Mouse (Mus musculus) midbrain, embryonic 14.5 days (tissue): ENCODE results near the gene Safb2. TPM values are rescaled to one million over a fixed set of nuclear protein-coding genes. Genes with fewer than 3 reads are reported as not detected.

ENCODE experiments used
- ATAC-seq: fragments of 200-750 bp; cut with Nextera tagmentation; 2 replicates; pipeline ENCODE4 v1.8.0; 2017; ENCODE audit warnings: moderate number of reproducible peaks, moderate library complexity; ENCODE audit not compliant: low FRiP score, low TSS enrichment
- DNase-seq: peaks from one replicate; pipeline ENCODE4 v3.0.0-alpha.2; 2015
- H3K27ac ChIP-seq: fragments of 300-500 bp; sonication (generic); replicated peaks from 2 replicates; pipeline ENCODE4 v1.5.1; 2014; ENCODE audit warnings: mild to moderate bottlenecking, low read depth, low read length, moderate library complexity
- H3K27me3 ChIP-seq: fragments of 300-500 bp; sonication (generic); 2 replicates; pipeline ENCODE4 v1.6.1; 2014; ENCODE audit warnings: low read length, control low read depth, mixed read lengths; ENCODE audit not compliant: control insufficient read depth, insufficient read depth
- H3K36me3 ChIP-seq: fragments of 300-500 bp; sonication (generic); 2 replicates; pipeline ENCODE4 v1.6.1; 2014; ENCODE audit warnings: low read length, control low read depth; ENCODE audit not compliant: control insufficient read depth, insufficient read depth
- H3K4me1 ChIP-seq: fragments of 300-500 bp; sonication (generic); 2 replicates; pipeline ENCODE4 v1.6.1; 2014; ENCODE audit warnings: mild to moderate bottlenecking, antibody characterized with exemption, low read length, control low read depth; ENCODE audit not compliant: control insufficient read depth, insufficient read depth
- H3K4me2 ChIP-seq: fragments of 300-500 bp; sonication (generic); 2 replicates; pipeline ENCODE4 v1.6.1; 2014; ENCODE audit warnings: mild to moderate bottlenecking, low read length, moderate library complexity
- H3K4me3 ChIP-seq: fragments of 300-500 bp; sonication (generic); replicated peaks from 2 replicates; pipeline ENCODE4 v1.5.1; 2014; ENCODE audit warnings: low read depth, low read length
- H3K9ac ChIP-seq: fragments of 300-500 bp; sonication (generic); replicated peaks from 2 replicates; pipeline ENCODE4 v1.6.1; 2014; ENCODE audit warnings: mild to moderate bottlenecking, low read length, moderate library complexity
- H3K9me3 ChIP-seq: fragments of 300-500 bp; sonication (generic); 2 replicates; pipeline ENCODE4 v1.6.1; 2016; ENCODE audit warnings: low read length, control low read depth, mixed read lengths; ENCODE audit not compliant: control insufficient read depth
- WGBS: fragments of 180-500 bp; shearing (Covaris S2); extraction: QIAGEN DNeasy Blood & Tissue Kit; methylation state at CpG from one replicate; pipeline ENCODE4 v1.1.7; 2014; 5-methylcytosine and 5-hydroxymethylcytosine counted together
- polyA plus RNA-seq: library from polyadenylated mRNA; unstranded; fragments of >200 nt; fragmentation: Nextera tagmentation; extraction: Ambion mirVana; gene quantifications from 2 replicates; pipeline ENCODE4 v1.2.1, GENCODE M21; 2014

The Safb2 gene
- polyA plus RNA-seq, 1 experiment from 2014 or later, result 51.4 TPM

- WGBS, result 74% methylated on average over 1 of the region's 1 CpGs
- Histone ChIP-seq H3K36me3 (peaks cover 61% of the 10 kb centered on the region), H3K4me1 (peaks cover 37% of the 10 kb centered on the region), H3K27me3 (no peaks in the 10 kb centered on the region), H3K27ac (no peak overlapping the region), H3K4me3 (peak overlapping the region; percentile 93), H3K4me2 (peak overlapping the region; percentile 94), H3K9me3 (no peaks in the 10 kb centered on the region), H3K9ac (peak overlapping the region; percentile 72)
- DNase-seq (no peak), ATAC-seq (no peak)
Measured at GRCm38 (mm10) chr17:56583071-56583470, 1.3 kb downstream of the Safb2 start.

- 94% methylated on average over 3 of the region's 3 CpGs for WGBS
- H3K9me3 ChIP-seq, result no peaks in the 10 kb centered on the region
- no peak overlapping the region for H3K4me3 ChIP-seq
- no peak overlapping the region for H3K27ac ChIP-seq
- no peaks in the 10 kb centered on the region for H3K4me1 ChIP-seq
- no peaks in the 10 kb centered on the region for H3K27me3 ChIP-seq
- ATAC-seq, result no peak
- DNase-seq, result no peak
- no peak overlapping the region for H3K4me2 ChIP-seq
- no peak overlapping the region for H3K9ac ChIP-seq
- peaks cover 91% of the 10 kb centered on the region for H3K36me3 ChIP-seq
Measured at GRCm38 (mm10) chr17:56572939-56573338, 11.4 kb downstream of the Safb2 start.

GRCm38 (mm10) chr17:56572154-56572553, 12.2 kb downstream of the Safb2 start:
- Histone ChIP-seq H3K27ac (0 out of 2 replicates have a peak overlapping the region, but pooled peaks have one; percentile 13), H3K9ac (no peak overlapping the region), H3K36me3 (peaks cover 91% of the 10 kb centered on the region), H3K27me3 (no peaks in the 10 kb centered on the region), H3K4me3 (no peak overlapping the region), H3K4me1 (no peaks in the 10 kb centered on the region), H3K9me3 (no peaks in the 10 kb centered on the region), H3K4me2 (no peak overlapping the region)
- 63% methylated on average over 1 of the region's 1 CpGs for WGBS
- ATAC-seq (no peak), DNase-seq (peak; percentile 36)

- Histone ChIP-seq H3K4me3 (no peak overlapping the region), H3K9ac (no peak overlapping the region), H3K36me3 (peaks cover 98% of the 10 kb centered on the region), H3K4me2 (no peak overlapping the region), H3K4me1 (no peaks in the 10 kb centered on the region), H3K27me3 (no peaks in the 10 kb centered on the region), H3K27ac (no peak overlapping the region), H3K9me3 (no peaks in the 10 kb centered on the region)
- 91% methylated on average over 4 of the region's 4 CpGs for WGBS
- ATAC-seq (no peak), DNase-seq (no peak)
Measured at GRCm38 (mm10) chr17:56570287-56570686, 14.1 kb downstream of the Safb2 start.

GRCm38 (mm10) chr17:56567370-56567769, 17.0 kb downstream of the Safb2 start:
- no peaks in the 10 kb centered on the region for H3K27me3 ChIP-seq
- no peaks in the 10 kb centered on the region for H3K9me3 ChIP-seq
- H3K36me3 ChIP-seq, result peaks cover 100% of the 10 kb centered on the region
- H3K9ac ChIP-seq, result no peak overlapping the region
- no peaks in the 10 kb centered on the region for H3K4me1 ChIP-seq
- no peak overlapping the region for H3K4me2 ChIP-seq
- DNase-seq (no peak), ATAC-seq (no peak)
- WGBS, result 98% methylated on average over 4 of the region's 4 CpGs
- no peak overlapping the region for H3K4me3 ChIP-seq
- H3K27ac ChIP-seq, result no peak overlapping the region

- ATAC-seq, result no peak
- no peaks in the 10 kb centered on the region for H3K27me3 ChIP-seq
- no peak for DNase-seq
- peaks cover 100% of the 10 kb centered on the region for H3K36me3 ChIP-seq
- WGBS, result 90% methylated on average over 5 of the region's 5 CpGs
- no peaks in the 10 kb centered on the region for H3K9me3 ChIP-seq
- H3K4me3 ChIP-seq, result no peak overlapping the region
- H3K4me2 ChIP-seq, result no peak overlapping the region
- no peak overlapping the region for H3K9ac ChIP-seq
- no peaks in the 10 kb centered on the region for H3K4me1 ChIP-seq
- no peak overlapping the region for H3K27ac ChIP-seq
Measured at GRCm38 (mm10) chr17:56566918-56567317, 17.5 kb downstream of the Safb2 start.

GRCm38 (mm10) chr17:56566293-56566692, 18.1 kb downstream of the Safb2 start:
- WGBS, result 90% methylated on average over 29 of the region's 29 CpGs
- Histone ChIP-seq H3K27me3 (no peaks in the 10 kb centered on the region), H3K4me3 (no peak overlapping the region), H3K4me1 (no peaks in the 10 kb centered on the region), H3K9ac (no peak overlapping the region), H3K36me3 (peaks cover 100% of the 10 kb centered on the region), H3K9me3 (no peaks in the 10 kb centered on the region), H3K4me2 (no peak overlapping the region), H3K27ac (no peak overlapping the region)
- no peak for DNase-seq
- no peak for ATAC-seq

- Histone ChIP-seq H3K9ac (no peak overlapping the region), H3K4me2 (no peak overlapping the region), H3K4me1 (no peaks in the 10 kb centered on the region), H3K36me3 (peaks cover 61% of the 10 kb centered on the region), H3K27ac (no peak overlapping the region), H3K9me3 (no peaks in the 10 kb centered on the region), H3K27me3 (no peaks in the 10 kb centered on the region), H3K4me3 (no peak overlapping the region)
- no peak for DNase-seq
- no peak for ATAC-seq
- WGBS, result 91% methylated on average over 2 of the region's 2 CpGs
Measured at GRCm38 (mm10) chr17:56561866-56562265, 22.5 kb downstream of the Safb2 start.

GRCm38 (mm10) chr17:56560131-56560530, 24.3 kb downstream of the Safb2 start:
- no peak for ATAC-seq
- Histone ChIP-seq H3K36me3 (peaks cover 44% of the 10 kb centered on the region), H3K4me1 (no peaks in the 10 kb centered on the region), H3K27me3 (no peaks in the 10 kb centered on the region), H3K27ac (no peak overlapping the region), H3K9ac (no peak overlapping the region), H3K4me2 (no peak overlapping the region), H3K4me3 (no peak overlapping the region), H3K9me3 (no peaks in the 10 kb centered on the region)
- 92% methylated on average over 1 of the region's 1 CpGs for WGBS
- DNase-seq, result no peak
